Mouse (Mus musculus): ENCODE data around the gene Brd1.

GRCm38 (mm10) chr15:88708657-88709511, 25.1 kb downstream of the Brd1 start:
- TF ChIP-seq CTCF (IDR thresholded peaks at IDR 0.05; ENCODE audit: borderline replicate concordance, extremely low read depth, insufficient read depth, insufficient read length) (no peak), POLR2A (IDR thresholded peaks at IDR 0.05; ENCODE audit: borderline replicate concordance, extremely low read depth, insufficient read depth, insufficient read length, poor library complexity, severe bottlenecking) (no peak)

All from brain, embryonic 14.5 days (tissue).